Comparison of ENCODE assay signal across 23 mouse cellular contexts in genomic region chr5:64485043-64485442, GRCm38 (mm10).
DNase-seq lines count a peak whose midpoint lies in the region; ATAC-seq and TF ChIP-seq lines count a peak whose summit lies in the region.
"Had no signal": no experiment of that assay in that cellular context is flagged by ENCODE, and none has a peak within 500 bp of the region (broad histone marks: within the 10 kb centered on the region; RNA-seq: fewer than 3 reads in every experiment).

No protein-coding gene starts in this region.

- H3K4me3 ChIP-seq in forebrain, embryonic 13.5 days, result no peak overlapping the region
- no peak overlapping the region for H3K4me3 ChIP-seq in forebrain, embryonic 11.5 days (ENCODE audit: low read depth, low read length)
- H3K4me3 ChIP-seq in forebrain, postnatal 0 days (ENCODE audit: low read depth, low read length), result no peak overlapping the region
- no peak overlapping the region for H3K4me3 ChIP-seq in forebrain, embryonic 12.5 days (replicated peaks)
- H3K4me3 ChIP-seq: gastrocnemius, adult 2 months; hindbrain, embryonic 10.5 days; hindbrain, embryonic 13.5 days; intestine, embryonic 15.5 days had no signal

- no peaks in the 10 kb centered on the region for H3K36me3 ChIP-seq in forebrain, embryonic 13.5 days (ENCODE audit: poor library complexity, severe bottlenecking)
- H3K36me3 ChIP-seq in forebrain, embryonic 11.5 days (ENCODE audit: control insufficient read depth, insufficient read depth, low read length), result no peaks in the 10 kb centered on the region
- no peaks in the 10 kb centered on the region for H3K36me3 ChIP-seq in forebrain, postnatal 0 days (ENCODE audit: insufficient read depth)
- H3K36me3 ChIP-seq in forebrain, embryonic 12.5 days (replicated peaks), result no peaks in the 10 kb centered on the region
- H3K36me3 ChIP-seq: hindbrain, embryonic 10.5 days; hindbrain, embryonic 13.5 days; intestine, embryonic 15.5 days had no signal

- peak; percentile 24; the same call in 1 of the 2 replicates for ATAC-seq in forebrain, embryonic 13.5 days
- ATAC-seq in forebrain, embryonic 11.5 days (replicated peaks; ENCODE audit: low FRiP score), result no peak
- peak; percentile 73 for ATAC-seq in forebrain, postnatal 0 days
- no peak for ATAC-seq in forebrain, embryonic 12.5 days (ENCODE audit: low FRiP score)
- ATAC-seq: activated CD4-positive, CD25-positive, alpha-beta regulatory T cell, adult 4 months; hindbrain, embryonic 16.5 days; intestine, embryonic 15.5 days had no signal

- no peak overlapping the region for H3K9ac ChIP-seq in forebrain, embryonic 13.5 days
- H3K9ac ChIP-seq in forebrain, embryonic 11.5 days (ENCODE audit: low read length), result no peak overlapping the region
- no peak overlapping the region for H3K9ac ChIP-seq in forebrain, postnatal 0 days
- H3K9ac ChIP-seq in forebrain, embryonic 12.5 days, result no peak overlapping the region
- H3K9ac ChIP-seq: hindbrain, embryonic 13.5 days; intestine, embryonic 15.5 days had no signal

- no peak overlapping the region for H3K4me2 ChIP-seq in forebrain, embryonic 13.5 days
- H3K4me2 ChIP-seq in forebrain, embryonic 11.5 days (ENCODE audit: low read depth, low read length, severe bottlenecking), result no peak overlapping the region
- H3K4me2 ChIP-seq in forebrain, postnatal 0 days (ENCODE audit: low read depth), result no peak overlapping the region
- H3K4me2 ChIP-seq in forebrain, embryonic 12.5 days, result no peak overlapping the region
- H3K4me2 ChIP-seq: heart, embryonic 11.5 days; hindbrain, embryonic 13.5 days; intestine, embryonic 15.5 days had no signal

- TF ChIP-seq CTCF in forebrain, postnatal 0 days (IDR thresholded peaks at IDR 0.05; ENCODE audit: low read depth), result no peak

- no peaks in the 10 kb centered on the region for H3K27me3 ChIP-seq in forebrain, embryonic 13.5 days
- H3K27me3 ChIP-seq in forebrain, embryonic 11.5 days (ENCODE audit: control insufficient read depth, insufficient read depth, low read length), result no peaks in the 10 kb centered on the region
- no peaks in the 10 kb centered on the region for H3K27me3 ChIP-seq in forebrain, postnatal 0 days (ENCODE audit: insufficient read depth, low read length)
- H3K27me3 ChIP-seq in forebrain, embryonic 12.5 days, result no peaks in the 10 kb centered on the region
- H3K27me3 ChIP-seq: intestine, embryonic 15.5 days had no signal

- H3K4me1 ChIP-seq in forebrain, embryonic 13.5 days, result peaks cover 4% of the 10 kb centered on the region
- peaks cover 2% of the 10 kb centered on the region; the same call in 1 of the 2 replicates for H3K4me1 ChIP-seq in forebrain, embryonic 11.5 days (replicated peaks; ENCODE audit: control insufficient read depth, insufficient read depth, low read length)
- H3K4me1 ChIP-seq in forebrain, postnatal 0 days (ENCODE audit: insufficient read depth), result peaks cover 2% of the 10 kb centered on the region
- peaks cover 4% of the 10 kb centered on the region for H3K4me1 ChIP-seq in forebrain, embryonic 12.5 days
- H3K4me1 ChIP-seq: intestine, embryonic 15.5 days had no signal

- no peak for DNase-seq in forebrain, embryonic 11.5 days (ENCODE audit: low spot score)
- peak; percentile 60 for DNase-seq in forebrain, postnatal 0 days
- peak; percentile 44 for DNase-seq in adipocyte (ENCODE audit: low spot score)
- no peak for DNase-seq in cerebellum, adult 11-12 months
- DNase-seq: adrenal gland, postnatal 10 days; adrenal gland, postnatal 36 days; cerebellum, adult 18-20 months; cerebellum, adult 9-10 months; cerebellum, postnatal 14 days; gastrocnemius, adult 2 months; gastrocnemius, postnatal 14 days; heart, adult 11 months; heart, postnatal 36 days; kidney, adult 11 months; kidney, adult 9 months had no signal

- no peak overlapping the region for H3K27ac ChIP-seq in forebrain, embryonic 13.5 days
- H3K27ac ChIP-seq in forebrain, embryonic 11.5 days (ENCODE audit: low read depth, low read length), result no peak overlapping the region
- no peak overlapping the region for H3K27ac ChIP-seq in forebrain, postnatal 0 days (ENCODE audit: low read depth, low read length)
- H3K27ac ChIP-seq in forebrain, embryonic 12.5 days, result no peak overlapping the region
- H3K27ac ChIP-seq: gastrocnemius, adult 2 months; hindbrain, embryonic 10.5 days; hindbrain, embryonic 13.5 days; intestine, embryonic 15.5 days had no signal

- 94% methylated on average over 3 of the region's 3 CpGs for WGBS in forebrain, embryonic 13.5 days
- 90% methylated on average over 3 of the region's 3 CpGs for WGBS in forebrain, embryonic 11.5 days
- WGBS in forebrain, postnatal 0 days, result 77% methylated on average over 3 of the region's 3 CpGs
- WGBS in forebrain, embryonic 12.5 days, result 92% methylated on average over 3 of the region's 3 CpGs

- H3K9me3 ChIP-seq in forebrain, embryonic 13.5 days (replicated peaks), result 0 out of 2 replicates have a peak, but pooled peaks cover 4% of the 10 kb centered on the region
- no peaks in the 10 kb centered on the region; the same call in 1 of the 2 replicates for H3K9me3 ChIP-seq in forebrain, embryonic 11.5 days (ENCODE audit: control insufficient read depth, low read length)
- no peaks in the 10 kb centered on the region for H3K9me3 ChIP-seq in forebrain, postnatal 0 days (ENCODE audit: low read length)
- H3K9me3 ChIP-seq in forebrain, embryonic 12.5 days, result peaks cover 6% of the 10 kb centered on the region; the same call in 1 of the 2 replicates
- H3K9me3 ChIP-seq: hindbrain, embryonic 13.5 days; intestine, embryonic 15.5 days had no signal

Comparison
In these comparisons a context has a peak if more than half of its experiments do, and no peak if none do; other contexts are left out.
1. ATAC-seq: peak in forebrain, embryonic 13.5 days (single experiment) and forebrain, postnatal 0 days (single experiment); none in forebrain, embryonic 11.5 days (single experiment) and forebrain, embryonic 12.5 days (single experiment).
2. DNase-seq: peak in forebrain, postnatal 0 days (single experiment) and adipocyte (single experiment); none in forebrain, embryonic 11.5 days (single experiment) and cerebellum, adult 11-12 months (single experiment).